Mouse (Mus musculus): Measurements from ENCODE around the gene Tmem26.

- TF ChIP-seq EP300 (IDR thresholded peaks at IDR 0.05; ENCODE audit: low read length), result no peak
- TF ChIP-seq CTCF (conservative IDR thresholded peaks at IDR 0.05 in 1 of 2, IDR thresholded peaks at IDR 0.05 in 1 of 2; ENCODE audit: low read depth in 2 of 2, low read length in 2 of 2), result no peak
- no peak for TF ChIP-seq POLR2A (IDR thresholded peaks at IDR 0.05; ENCODE audit: low read depth, low read length)
- TF ChIP-seq ETS1 (conservative IDR thresholded peaks at IDR 0.05; ENCODE audit: low read depth, low read length), result no peak
- TF ChIP-seq NELFE (IDR thresholded peaks at IDR 0.05; ENCODE audit: low read depth, low read length), result no peak
- no peak for TF ChIP-seq POLR2AphosphoS2 (IDR thresholded peaks at IDR 0.05; ENCODE audit: low read depth, low read length)
- no peak for TF ChIP-seq MXI1 (IDR thresholded peaks at IDR 0.05; ENCODE audit: low read depth, low read length)
- no peak for TF ChIP-seq CHD2 (IDR thresholded peaks at IDR 0.05; ENCODE audit: low read length)
- no peak for TF ChIP-seq TCF12 (IDR thresholded peaks at IDR 0.05; ENCODE audit: low read depth, low read length)
- no peak for TF ChIP-seq ZNF384 (IDR thresholded peaks at IDR 0.05; ENCODE audit: low read depth, low read length)
- no peak for TF ChIP-seq KAT2A (IDR thresholded peaks at IDR 0.05; ENCODE audit: insufficient replicate concordance, low read length)
- TF ChIP-seq E2F4 (IDR thresholded peaks at IDR 0.05; ENCODE audit: insufficient replicate concordance, low read depth, low read length), result no peak
- TF ChIP-seq USF1 (IDR thresholded peaks at IDR 0.05; ENCODE audit: low read depth, low read length), result no peak
- TF ChIP-seq SIN3A (IDR thresholded peaks at IDR 0.05; ENCODE audit: low read length), result no peak
Measured at GRCm38 (mm10) chr10:68712926-68713325, 10.5 kb upstream of the Tmem26 start.

All from CH12.LX (cell line).